Mouse (Mus musculus) forebrain, embryonic 16.5 days (tissue): ENCODE data around the gene Csnk1d. TPM values are rescaled to one million over a fixed set of nuclear protein-coding genes. Genes with fewer than 3 reads are reported as not detected.

Experiments
- ATAC-seq: fragments of 200-750 bp; cut with Nextera tagmentation; 2 replicates; pipeline ENCODE4 v1.8.0; 2017; ENCODE audit warnings: mild to moderate bottlenecking, moderate library complexity
- H3K27ac ChIP-seq: fragments of 300-500 bp; sonication (generic); 2 replicates; pipeline ENCODE4 v1.5.1; 2014; ENCODE audit warnings: low read length, control low read depth
- H3K27me3 ChIP-seq: fragments of 300-500 bp; sonication (generic); replicated peaks from 2 replicates; pipeline ENCODE4 v1.6.1; 2014; ENCODE audit warnings: low read length; ENCODE audit not compliant: control insufficient read depth, insufficient read depth
- H3K36me3 ChIP-seq: fragments of 300-500 bp; sonication (generic); 2 replicates; pipeline ENCODE4 v1.6.1; 2014; ENCODE audit not compliant: control insufficient read depth, insufficient read depth
- H3K4me1 ChIP-seq: fragments of 300-500 bp; sonication (generic); replicated peaks from 2 replicates; pipeline ENCODE4 v1.6.1; 2014; ENCODE audit warnings: low read length; ENCODE audit not compliant: control insufficient read depth, insufficient read depth
- H3K4me2 ChIP-seq: fragments of 300-500 bp; sonication (generic); 2 replicates; pipeline ENCODE4 v1.6.1; 2014; ENCODE audit warnings: mild to moderate bottlenecking, low read length, control low read depth
- H3K4me3 ChIP-seq: fragments of 300-500 bp; sonication (generic); replicated peaks from 2 replicates; pipeline ENCODE4 v1.5.1; 2014; ENCODE audit warnings: mild to moderate bottlenecking, low read length, control low read depth
- H3K9ac ChIP-seq: fragments of 300-500 bp; sonication (generic); replicated peaks from 2 replicates; pipeline ENCODE4 v1.6.1; 2014; ENCODE audit warnings: low read depth, low read length, control low read depth
- H3K9me3 ChIP-seq: fragments of 300-500 bp; sonication (generic); 2 replicates; pipeline ENCODE4 v1.6.1; 2016; ENCODE audit warnings: low read length; ENCODE audit not compliant: control insufficient read depth
- whole genome bisulfite sequencing: fragments of 180-500 bp; shearing (Covaris S2); extraction: QIAGEN DNeasy Blood & Tissue Kit; methylation state at CpG from one replicate; pipeline ENCODE4 v1.1.7; 2014; 5-methylcytosine and 5-hydroxymethylcytosine counted together
- polyA plus RNA-seq: library from polyadenylated mRNA; unstranded; fragments of >200 nt; fragmentation: Nextera tagmentation; extraction: Ambion mirVana; gene quantifications from 2 replicates; pipeline ENCODE4 v1.2.1, GENCODE M21; 2015

Gene Csnk1d
- polyA plus RNA-seq, 1 experiment from 2014 or later = 146 TPM

- WGBS = 62% methylated on average over 4 of the region's 4 CpGs
- no peaks in the 10 kb centered on the region for H3K9me3 ChIP-seq
- H3K27me3 ChIP-seq = no peaks in the 10 kb centered on the region
- H3K36me3 ChIP-seq = no peaks in the 10 kb centered on the region
- no peak overlapping the region for H3K4me3 ChIP-seq
- H3K4me2 ChIP-seq = no peak overlapping the region
- no peak overlapping the region for H3K9ac ChIP-seq
- ATAC-seq = no peak
- H3K27ac ChIP-seq = no peak overlapping the region
- no peaks in the 10 kb centered on the region for H3K4me1 ChIP-seq
These were observed 52.3 kb downstream of the Csnk1d start for GRCm38 (mm10) chr11:120938795-120939194.

- H3K4me2 ChIP-seq = no peak overlapping the region
- no peaks in the 10 kb centered on the region for H3K36me3 ChIP-seq
- H3K27ac ChIP-seq = no peak overlapping the region
- ATAC-seq = no peak
- H3K4me3 ChIP-seq = no peak overlapping the region
- H3K9ac ChIP-seq = no peak overlapping the region
- no peaks in the 10 kb centered on the region for H3K9me3 ChIP-seq
- peaks cover 2% of the 10 kb centered on the region for H3K4me1 ChIP-seq
- WGBS = 100% methylated on average over 1 of the region's 1 CpGs
- H3K27me3 ChIP-seq = no peaks in the 10 kb centered on the region
These were observed 53.2 kb downstream of the Csnk1d start for GRCm38 (mm10) chr11:120937976-120938375.

- Histone ChIP-seq H3K4me1 (peaks cover 7% of the 10 kb centered on the region), H3K27me3 (no peaks in the 10 kb centered on the region), H3K9ac (peak within 1 kb of the TSS; percentile 79), H3K27ac (peak within 1 kb of the TSS; percentile 33; the same call in 1 of the 2 replicates), H3K4me3 (peak within 1 kb of the TSS; percentile 89), H3K4me2 (peak within 1 kb of the TSS; percentile 87), H3K9me3 (no peaks in the 10 kb centered on the region), H3K36me3 (no peaks in the 10 kb centered on the region; the same call in 1 of the 2 replicates)
- 10% methylated on average over 44 of the region's 44 CpGs for WGBS
- peak; percentile 96 for ATAC-seq
These were observed 58.3 kb downstream of the Csnk1d start, which contains the start of gene Ccdc57 for GRCm38 (mm10) chr11:120932564-120933398. TSS of gene Ccdc57 (minus strand) at chr11:120932872.

- no peak overlapping the region for H3K4me2 ChIP-seq
These were observed 59.7 kb downstream of the Csnk1d start for GRCm38 (mm10) chr11:120931479-120931878.

GRCm38 (mm10) chr11:120928468-120928867, 62.7 kb downstream of the Csnk1d start:
- H3K36me3 ChIP-seq = no peaks in the 10 kb centered on the region; the same call in 1 of the 2 replicates
- H3K27ac ChIP-seq = no peak overlapping the region
- H3K4me1 ChIP-seq = peaks cover 7% of the 10 kb centered on the region
- no peak for ATAC-seq
- no peaks in the 10 kb centered on the region for H3K27me3 ChIP-seq
- 98% methylated on average over 4 of the region's 4 CpGs for WGBS
- H3K9me3 ChIP-seq = no peaks in the 10 kb centered on the region
- no peak overlapping the region for H3K4me2 ChIP-seq
- no peak overlapping the region for H3K4me3 ChIP-seq
- H3K9ac ChIP-seq = no peak overlapping the region

More at GRCm38 (mm10) chr11:120931479-120931878, 59.7 kb downstream of the Csnk1d start:
- Histone ChIP-seq H3K4me1 (peaks cover 7% of the 10 kb centered on the region), H3K27me3 (no peaks in the 10 kb centered on the region), H3K4me3 (no peak overlapping the region), H3K9me3 (no peaks in the 10 kb centered on the region), H3K36me3 (no peaks in the 10 kb centered on the region; the same call in 1 of the 2 replicates), H3K9ac (no peak overlapping the region), H3K27ac (no peak overlapping the region)
- 83% methylated on average over 4 of the region's 4 CpGs for WGBS
- no peak for ATAC-seq

- no peaks in the 10 kb centered on the region for H3K9me3 ChIP-seq
- H3K36me3 ChIP-seq = peaks cover 8% of the 10 kb centered on the region; the same call in 1 of the 2 replicates
- no peak for ATAC-seq
- H3K4me3 ChIP-seq = no peak overlapping the region
- 92% methylated on average over 3 of the region's 3 CpGs for WGBS
- H3K4me2 ChIP-seq = no peak overlapping the region
- no peak overlapping the region for H3K27ac ChIP-seq
- no peaks in the 10 kb centered on the region for H3K27me3 ChIP-seq
- no peaks in the 10 kb centered on the region for H3K4me1 ChIP-seq
- no peak overlapping the region for H3K9ac ChIP-seq
These were observed 68.6 kb downstream of the Csnk1d start for GRCm38 (mm10) chr11:120922528-120922927.

- Histone ChIP-seq H3K4me1 (no peaks in the 10 kb centered on the region), H3K4me3 (no peak overlapping the region), H3K9ac (no peak overlapping the region), H3K4me2 (no peak overlapping the region), H3K27me3 (no peaks in the 10 kb centered on the region), H3K27ac (no peak overlapping the region), H3K36me3 (peaks cover 13% of the 10 kb centered on the region), H3K9me3 (no peaks in the 10 kb centered on the region)
- ATAC-seq = no peak
- WGBS = 96% methylated on average over 5 of the region's 5 CpGs
These were observed 73.4 kb downstream of the Csnk1d start for GRCm38 (mm10) chr11:120917756-120918155.

- peaks cover 13% of the 10 kb centered on the region for H3K36me3 ChIP-seq
- H3K9ac ChIP-seq = no peak overlapping the region
- no peaks in the 10 kb centered on the region for H3K27me3 ChIP-seq
- H3K4me3 ChIP-seq = no peak overlapping the region
- H3K9me3 ChIP-seq = no peaks in the 10 kb centered on the region
- no peak overlapping the region for H3K4me2 ChIP-seq
- 86% methylated on average over 3 of the region's 3 CpGs for WGBS
- no peak for ATAC-seq
- no peak overlapping the region for H3K27ac ChIP-seq
- no peaks in the 10 kb centered on the region for H3K4me1 ChIP-seq
These were observed 74.7 kb downstream of the Csnk1d start for GRCm38 (mm10) chr11:120916477-120916876.

- Histone ChIP-seq H3K9ac (no peak overlapping the region), H3K4me3 (no peak overlapping the region), H3K27me3 (no peaks in the 10 kb centered on the region), H3K4me1 (no peaks in the 10 kb centered on the region), H3K4me2 (no peak overlapping the region), H3K9me3 (no peaks in the 10 kb centered on the region), H3K27ac (no peak overlapping the region), H3K36me3 (peaks cover 9% of the 10 kb centered on the region)
- no peak for ATAC-seq
- WGBS = 92% methylated on average over 4 of the region's 4 CpGs
These were observed 77.3 kb downstream of the Csnk1d start for GRCm38 (mm10) chr11:120913796-120914195.
